Mouse (Mus musculus) MEL (cell line): ENCODE data around the gene B4galnt3. TPM values are rescaled to one million over a fixed set of nuclear protein-coding genes. Genes with fewer than 3 reads are reported as not detected.

Source experiments
- DNase-seq: peaks from one replicate; pipeline ENCODE4 v3.0.0; 2011; ENCODE audit warnings: low read depth, low spot score
- H3K27ac ChIP-seq: 2 replicates; pipeline ENCODE4 v1.5.1; 2012; ENCODE audit warnings: low read depth, mild to moderate bottlenecking, control low read depth, low read length, moderate library complexity; ENCODE audit not compliant: control insufficient read depth
- H3K27me3 ChIP-seq, 2 experiments: fragments of 150-350 bp in 1 of 2; sonication (generic) in 1 of 2; 2 replicates each; pipeline ENCODE4 v1.6.1; 2012; ENCODE audit warnings: low read length in 2 of 2, mild to moderate bottlenecking in 2 of 2, improper control_type of control experiment in 1 of 2, moderate library complexity in 1 of 2; ENCODE audit not compliant: insufficient read depth in 2 of 2, control insufficient read depth in 1 of 2
- H3K36me3 ChIP-seq, 2 experiments: 2 replicates each; pipeline ENCODE4 v1.6.1; 2012 to 2014; ENCODE audit warnings: low read length in 2 of 2, improper control_type of control experiment in 1 of 2, inconsistent platforms in 1 of 2, mild to moderate bottlenecking in 1 of 2; ENCODE audit not compliant: insufficient read depth in 2 of 2, control insufficient read depth in 1 of 2
- H3K4me1 ChIP-seq, 2 experiments: fragments of 150-350 bp in 1 of 2; sonication (generic) in 1 of 2; 2 replicates each; pipeline ENCODE4 v1.6.1; 2012; ENCODE audit warnings: low read length in 2 of 2, improper control_type of control experiment in 1 of 2, mild to moderate bottlenecking in 1 of 2; ENCODE audit not compliant: insufficient read depth in 2 of 2, control insufficient read depth in 1 of 2
- H3K4me3 ChIP-seq, 2 experiments: fragments of 150-350 bp in 1 of 2; sonication (generic) in 1 of 2; 2 replicates each; pipeline ENCODE4 v1.5.1; 2012; ENCODE audit warnings: low read depth in 2 of 2, low read length in 2 of 2, mild to moderate bottlenecking in 2 of 2, moderate library complexity in 2 of 2, control low read depth in 1 of 2, improper control_type of control experiment in 1 of 2; ENCODE audit not compliant: control insufficient read depth in 1 of 2, insufficient read depth in 1 of 2
- H3K79me2 ChIP-seq: 2 replicates; pipeline ENCODE4 v1.6.1; 2012; ENCODE audit warnings: mild to moderate bottlenecking, low read length, moderate library complexity; ENCODE audit not compliant: control insufficient read depth, poor library complexity, insufficient read depth
- H3K9ac ChIP-seq: 2 replicates; pipeline ENCODE4 v1.6.1; 2012; ENCODE audit warnings: low read depth, mild to moderate bottlenecking, control low read depth, low read length, moderate library complexity; ENCODE audit not compliant: control insufficient read depth, poor library complexity, severe bottlenecking
- H3K9me3 ChIP-seq: fragments of 150-350 bp; sonication (generic); replicated peaks from 2 replicates; pipeline ENCODE4 v1.6.1; 2012; ENCODE audit warnings: mild to moderate bottlenecking, low read length, improper control_type of control experiment, moderate library complexity; ENCODE audit not compliant: insufficient read depth
- CHD2 ChIP-seq: IDR thresholded peaks from 2 replicates; pipeline ENCODE4 v1.6.1; 2011; ENCODE audit warnings: low read length, improper control_type of control experiment
- CTCF ChIP-seq, 3 experiments: IDR thresholded peaks in 2 of 3; conservative IDR thresholded peaks in 1 of 3; 2 replicates each; pipeline ENCODE4 v1.5.1; 2011 to 2012; ENCODE audit warnings: low read length in 3 of 3, low read depth in 2 of 3, mild to moderate bottlenecking in 2 of 3, improper control_type of control experiment in 1 of 3, inconsistent platforms in 1 of 3, mixed read lengths in 1 of 3, moderate library complexity in 1 of 3; ENCODE audit not compliant: control insufficient read depth in 1 of 3, insufficient read depth in 1 of 3, poor library complexity in 1 of 3, severe bottlenecking in 1 of 3
- EP300 ChIP-seq, 2 experiments: IDR thresholded peaks; 2 replicates each; pipeline ENCODE4 v1.6.1; 2011; ENCODE audit warnings: improper control_type of control experiment in 2 of 2, low read length in 2 of 2, low read depth in 1 of 2, mild to moderate bottlenecking in 1 of 2
- GABPA ChIP-seq: IDR thresholded peaks from 2 replicates; pipeline ENCODE4 v1.6.1; 2012; ENCODE audit warnings: low read depth, mild to moderate bottlenecking, inconsistent platforms, low read length, improper control_type of control experiment, moderate library complexity
- GATA1 ChIP-seq: IDR thresholded peaks from 2 replicates; pipeline ENCODE4 v1.6.1; 2011; ENCODE audit warnings: low read depth, low read length, improper control_type of control experiment
- HCFC1 ChIP-seq: IDR thresholded peaks from 2 replicates; pipeline ENCODE4 v1.6.1; 2012; ENCODE audit warnings: low read depth, mild to moderate bottlenecking, inconsistent platforms, low read length, improper control_type of control experiment, moderate library complexity
- MAFK ChIP-seq: IDR thresholded peaks from 2 replicates; pipeline ENCODE4 v1.6.1; 2011; ENCODE audit warnings: low read depth, mild to moderate bottlenecking, low read length, improper control_type of control experiment, borderline replicate concordance
- MXI1 ChIP-seq: IDR thresholded peaks from 2 replicates; pipeline ENCODE4 v1.6.1; 2011; ENCODE audit warnings: mild to moderate bottlenecking, low read depth, low read length, improper control_type of control experiment
- POLR2AphosphoS2 ChIP-seq: IDR thresholded peaks from 2 replicates; pipeline ENCODE4 v1.6.1; 2011; ENCODE audit warnings: low read length, improper control_type of control experiment
- RCOR1 ChIP-seq: IDR thresholded peaks from 2 replicates; pipeline ENCODE4 v1.6.1; 2012; ENCODE audit warnings: low read depth, mild to moderate bottlenecking, inconsistent platforms, low read length, improper control_type of control experiment
- TAL1 ChIP-seq: IDR thresholded peaks from 2 replicates; pipeline ENCODE4 v1.6.1; 2012; ENCODE audit warnings: mild to moderate bottlenecking, inconsistent platforms, low read length, moderate library complexity, mixed read lengths
- TBP ChIP-seq: IDR thresholded peaks from 2 replicates; pipeline ENCODE4 v1.8.0; 2011; ENCODE audit warnings: low read depth, low read length, improper control_type of control experiment
- USF2 ChIP-seq, 2 experiments: IDR thresholded peaks; 2 replicates each; pipeline ENCODE4 v1.6.1; 2011 to 2012; ENCODE audit warnings: improper control_type of control experiment in 2 of 2, low read length in 2 of 2, borderline replicate concordance in 1 of 2, inconsistent platforms in 1 of 2, low read depth in 1 of 2, mild to moderate bottlenecking in 1 of 2; ENCODE audit not compliant: insufficient read depth in 1 of 2
- ZNF384 ChIP-seq: IDR thresholded peaks from 2 replicates; pipeline ENCODE4 v1.6.1; 2012; ENCODE audit warnings: low read depth, mild to moderate bottlenecking, inconsistent platforms, low read length, improper control_type of control experiment
- polyA plus RNA-seq, 2 experiments: library from polyadenylated mRNA; stranded (reverse) in 1 of 2; unstranded in 1 of 2; fragments of >175 nt in 1 of 2; fragments of >200 nt in 1 of 2; gene quantifications; 2 replicates each; pipeline versions ENCODE4 v1.2.1 to v1.2.4; 2012; ENCODE audit warnings: low replicate concordance in 2 of 2, low read depth in 1 of 2; ENCODE audit not compliant: insufficient read length in 2 of 2, insufficient read depth in 1 of 2, missing spikeins in 1 of 2
- total RNA-seq: library from RNA; depleted of rRNA; stranded (reverse); fragments of 300-350 nt; gene quantifications from 2 replicates; pipeline ENCODE4 v1.2.3, GENCODE M21; 2012

Gene B4galnt3
- total and polyA plus RNA-seq, 3 experiments, result 1.3 to 1.5 TPM; not detected in 1

DNA sequence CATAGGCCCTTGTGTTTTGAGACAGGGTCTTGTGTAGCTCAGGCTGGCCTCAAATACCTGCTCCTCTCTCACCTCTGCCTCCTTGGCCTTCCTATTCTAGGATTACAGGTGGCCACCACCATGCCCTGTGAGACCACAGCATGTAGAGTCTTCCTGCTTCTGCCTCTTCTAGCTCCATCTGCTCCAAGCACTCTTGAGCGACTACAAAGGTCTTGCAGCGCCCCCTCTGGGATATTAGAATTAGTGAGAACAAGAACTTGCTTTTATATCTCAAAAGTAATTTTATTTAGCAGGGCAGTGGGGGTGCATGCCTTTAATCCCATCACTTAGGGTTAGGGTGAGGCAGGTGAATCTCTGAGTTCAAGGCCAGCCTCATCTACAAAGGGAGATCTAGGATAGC is 97.5 kb downstream of the B4galnt3 start (continued):
- TF ChIP-seq MAFK, result no peak
- peak; percentile 99 for TF ChIP-seq TBP
- TF ChIP-seq RCOR1, result no peak
- TF ChIP-seq HCFC1, result peak; percentile 75
- TF ChIP-seq CHD2, result no peak

DNA sequence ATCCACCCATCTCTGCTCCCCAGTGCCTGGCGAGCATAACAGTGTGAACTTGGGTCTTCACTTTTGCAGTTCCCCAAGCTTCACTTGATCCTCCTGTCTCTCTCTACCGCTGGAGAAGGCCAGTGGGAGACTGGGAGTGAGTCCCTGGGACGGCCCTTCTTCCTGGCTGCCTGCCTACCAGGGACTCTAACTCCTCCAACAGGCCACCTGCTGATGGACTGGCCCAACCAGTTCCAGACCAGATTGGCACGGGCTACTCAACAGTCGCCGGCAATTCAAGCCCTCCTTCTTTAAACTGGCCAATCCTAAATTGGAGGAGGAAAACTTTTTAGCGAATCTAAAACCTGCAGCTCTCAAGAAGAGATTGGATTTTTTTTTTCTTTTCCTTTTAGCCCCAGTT is 99.4 kb downstream of the B4galnt3 start:
- TF ChIP-seq TAL1 (no peak), GATA1 (no peak), CHD2 (no peak), CTCF (IDR thresholded peaks at IDR 0.05 in 2 of 3, conservative IDR thresholded peaks at IDR 0.05 in 1 of 3; ENCODE audit: control insufficient read depth in 1 of 3, insufficient read depth in 1 of 3, low read depth in 2 of 3, low read length in 3 of 3, poor library complexity in 1 of 3, severe bottlenecking in 1 of 3) (no peak), USF2 (IDR thresholded peaks at IDR 0.05; ENCODE audit: borderline replicate concordance in 1 of 2, insufficient read depth in 1 of 2, low read depth in 1 of 2, low read length in 2 of 2) (no peak), GABPA (no peak), EP300 (IDR thresholded peaks at IDR 0.05; ENCODE audit: low read depth in 1 of 2, low read length in 2 of 2) (no peak), POLR2AphosphoS2 (no peak), RCOR1 (no peak)
- Histone ChIP-seq H3K27ac (no peak overlapping the region), H3K9me3 (no peaks in the 10 kb centered on the region), H3K27me3 (no peaks in the 10 kb centered on the region), H3K4me1 (peaks cover 2 to 6% of the 10 kb centered on the region in 2 experiments; a peak in 1 of 4 replicates), H3K36me3 (no peaks in the 10 kb centered on the region; a peak in 1 of 4 replicates), H3K79me2 (no peaks in the 10 kb centered on the region), H3K9ac (no peak overlapping the region), H3K4me3 (no peak overlapping the region)
- DNase-seq, result no peak

DNA sequence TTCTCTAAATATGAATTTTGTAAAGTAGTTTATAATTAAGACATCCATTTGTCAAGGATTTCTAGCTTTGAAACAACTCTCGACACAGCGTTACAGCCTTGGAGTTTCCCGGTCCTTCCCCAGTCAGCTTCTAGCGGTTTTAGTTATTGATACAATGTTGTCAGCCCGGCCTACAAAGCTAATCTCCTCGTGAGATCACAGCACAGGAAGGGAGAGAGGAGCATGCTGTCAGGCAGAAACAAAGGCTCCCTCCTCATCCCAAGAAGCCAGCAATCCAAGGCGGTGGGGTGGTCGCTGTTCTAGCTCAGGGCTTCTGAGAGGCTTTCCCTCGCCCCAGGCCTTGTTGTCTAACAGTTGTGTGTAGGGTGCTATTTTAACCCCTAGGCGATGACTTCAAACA is 100.1 kb downstream of the B4galnt3 start:
- Histone ChIP-seq H3K27me3 (no peaks in the 10 kb centered on the region), H3K79me2 (no peaks in the 10 kb centered on the region), H3K4me1 (peaks cover 2 to 6% of the 10 kb centered on the region in 2 experiments; a peak in 2 of 4 replicates), H3K9me3 (no peaks in the 10 kb centered on the region), H3K9ac (no peak overlapping the region), H3K36me3 (no peaks in the 10 kb centered on the region; a peak in 1 of 4 replicates), H3K4me3 (no peak overlapping the region), H3K27ac (no peak overlapping the region)
- no peak for TF ChIP-seq ZNF384
- 0 out of 2 replicates have a peak, but pooled peaks have one; percentile 35 for TF ChIP-seq MXI1
- DNase-seq, result no peak
